Mouse (Mus musculus) forebrain, embryonic 11.5 days (tissue): ENCODE measurements around the gene Ifit1bl1. TPM values are rescaled to one million over a fixed set of nuclear protein-coding genes. Genes with fewer than 3 reads are reported as not detected.
"Not testable (repeated sequence)": the region's sequence is repeated elsewhere in the genome, so short reads cannot be mapped to it uniquely, and the experiment has no call there.

ENCODE experiments used
- ATAC-seq: fragments of 200-750 bp; cut with Nextera tagmentation; replicated peaks from 2 replicates; pipeline ENCODE4 v1.8.0; 2017; ENCODE audit warnings: moderate TSS enrichment; ENCODE audit not compliant: low FRiP score
- DNase-seq: peaks from one replicate; pipeline ENCODE4 v3.0.0-alpha.2; 2017; ENCODE audit warnings: low spot score
- H3K27ac ChIP-seq: fragments of 300-500 bp; sonication (generic); 2 replicates; pipeline ENCODE4 v1.5.1; 2014; ENCODE audit warnings: low read depth, low read length
- H3K27me3 ChIP-seq: fragments of 300-500 bp; sonication (generic); 2 replicates; pipeline ENCODE4 v1.6.1; 2014; ENCODE audit warnings: mild to moderate bottlenecking, low read length, mixed read lengths; ENCODE audit not compliant: control insufficient read depth, insufficient read depth
- H3K36me3 ChIP-seq: fragments of 300-500 bp; sonication (generic); 2 replicates; pipeline ENCODE4 v1.6.1; 2014; ENCODE audit warnings: mild to moderate bottlenecking, low read length, moderate library complexity, mixed read lengths; ENCODE audit not compliant: control insufficient read depth, insufficient read depth
- H3K4me1 ChIP-seq: fragments of 300-500 bp; sonication (generic); replicated peaks from 2 replicates; pipeline ENCODE4 v1.6.1; 2014; ENCODE audit warnings: low read length, mixed read lengths; ENCODE audit not compliant: control insufficient read depth, insufficient read depth
- H3K4me2 ChIP-seq: fragments of 300-500 bp; sonication (generic); 2 replicates; pipeline ENCODE4 v1.6.1; 2014; ENCODE audit warnings: low read depth, mild to moderate bottlenecking, low read length, moderate library complexity, mixed read lengths; ENCODE audit not compliant: severe bottlenecking
- H3K4me3 ChIP-seq: fragments of 300-500 bp; sonication (generic); 2 replicates; pipeline ENCODE4 v1.5.1; 2014; ENCODE audit warnings: low read depth, low read length
- H3K9ac ChIP-seq: fragments of 300-500 bp; sonication (generic); 2 replicates; pipeline ENCODE4 v1.6.1; 2014; ENCODE audit warnings: low read length
- H3K9me3 ChIP-seq: fragments of 300-500 bp; sonication (generic); 2 replicates; pipeline ENCODE4 v1.6.1; 2016; ENCODE audit warnings: low read length, mixed read lengths; ENCODE audit not compliant: control insufficient read depth
- WGBS: fragments of 180-500 bp; shearing (Covaris S2); extraction: QIAGEN DNeasy Blood & Tissue Kit; methylation state at CpG from one replicate; pipeline ENCODE4 v1.1.7; 2014; 5-methylcytosine and 5-hydroxymethylcytosine counted together
- polyA plus RNA-seq: library from polyadenylated mRNA; unstranded; fragments of >200 nt; fragmentation: Nextera tagmentation; extraction: Ambion mirVana; gene quantifications from 2 replicates; pipeline ENCODE4 v1.2.1, GENCODE M21; 2014

The Ifit1bl1 gene
- polyA plus RNA-seq, 1 experiment from 2014 or later, result 0.08 TPM

GRCm38 (mm10) chr19:34599250-34599649 lies 2.5 kb downstream of the Ifit1bl1 start:
- not testable (repeated sequence) for H3K9me3 ChIP-seq, H3K27ac ChIP-seq, H3K4me2 ChIP-seq, H3K27me3 ChIP-seq, DNase-seq, ATAC-seq, H3K9ac ChIP-seq, H3K4me1 ChIP-seq, H3K4me3 ChIP-seq, H3K36me3 ChIP-seq

GRCm38 (mm10) chr19:34598341-34598740 lies 3.4 kb downstream of the Ifit1bl1 start:
- no peak overlapping the region for H3K27ac ChIP-seq
- DNase-seq, result no peak
- H3K9me3 ChIP-seq, result no peaks in the 10 kb centered on the region
- WGBS, result 87% methylated on average over 2 of the region's 2 CpGs
- no peak for ATAC-seq
- H3K4me2 ChIP-seq, result no peak overlapping the region
- no peak overlapping the region for H3K4me3 ChIP-seq
- no peaks in the 10 kb centered on the region for H3K27me3 ChIP-seq
- H3K4me1 ChIP-seq, result no peaks in the 10 kb centered on the region
- no peaks in the 10 kb centered on the region for H3K36me3 ChIP-seq
- H3K9ac ChIP-seq, result no peak overlapping the region

GRCm38 (mm10) chr19:34596811-34597210 lies 4.9 kb downstream of the Ifit1bl1 start:
- Histone ChIP-seq H3K4me2 (no peak overlapping the region), H3K27ac (no peak overlapping the region), H3K9me3 (no peaks in the 10 kb centered on the region), H3K27me3 (no peaks in the 10 kb centered on the region), H3K36me3 (no peaks in the 10 kb centered on the region), H3K9ac (no peak overlapping the region), H3K4me3 (no peak overlapping the region), H3K4me1 (no peaks in the 10 kb centered on the region)
- ATAC-seq, result no peak
- no peak for DNase-seq

- not testable (repeated sequence) for H3K4me1 ChIP-seq, H3K9ac ChIP-seq, H3K27ac ChIP-seq, H3K9me3 ChIP-seq, ATAC-seq, H3K4me3 ChIP-seq, H3K36me3 ChIP-seq, H3K4me2 ChIP-seq, H3K27me3 ChIP-seq, DNase-seq
- WGBS, result 82% methylated on average over 3 of the region's 3 CpGs
Measured at GRCm38 (mm10) chr19:34594523-34594922, 7.2 kb downstream of the Ifit1bl1 start.

- no peak overlapping the region for H3K4me2 ChIP-seq
- no peak overlapping the region for H3K4me3 ChIP-seq
- no peak overlapping the region for H3K9ac ChIP-seq
- no peaks in the 10 kb centered on the region for H3K27me3 ChIP-seq
- H3K4me1 ChIP-seq, result no peaks in the 10 kb centered on the region
- no peak overlapping the region for H3K27ac ChIP-seq
- ATAC-seq (no peak), DNase-seq (no peak)
- 91% methylated on average over 2 of the region's 2 CpGs for WGBS
- H3K9me3 ChIP-seq, result no peaks in the 10 kb centered on the region
- H3K36me3 ChIP-seq, result no peaks in the 10 kb centered on the region
Measured at GRCm38 (mm10) chr19:34593456-34593855, 8.3 kb downstream of the Ifit1bl1 start.

GRCm38 (mm10) chr19:34588959-34589358 lies 12.8 kb downstream of the Ifit1bl1 start:
- no peak overlapping the region for H3K27ac ChIP-seq
- H3K4me1 ChIP-seq, result no peaks in the 10 kb centered on the region
- H3K36me3 ChIP-seq, result no peaks in the 10 kb centered on the region
- no peak for DNase-seq
- no peaks in the 10 kb centered on the region for H3K27me3 ChIP-seq
- no peak overlapping the region for H3K4me2 ChIP-seq
- no peak overlapping the region for H3K9ac ChIP-seq
- no peak overlapping the region for H3K4me3 ChIP-seq
- ATAC-seq, result no peak
- H3K9me3 ChIP-seq, result no peaks in the 10 kb centered on the region

- H3K4me2 ChIP-seq, H3K27me3 ChIP-seq, ATAC-seq, H3K27ac ChIP-seq, H3K9me3 ChIP-seq, H3K9ac ChIP-seq, H3K36me3 ChIP-seq, DNase-seq, H3K4me3 ChIP-seq, H3K4me1 ChIP-seq: not testable (repeated sequence)
- 84% methylated on average over 6 of the region's 12 CpGs for WGBS
Measured at GRCm38 (mm10) chr19:34587898-34588692, 13.7 kb downstream of the Ifit1bl1 start.

- H3K36me3 ChIP-seq, H3K27ac ChIP-seq, DNase-seq, H3K9ac ChIP-seq, H3K27me3 ChIP-seq, H3K4me1 ChIP-seq, ATAC-seq, H3K4me2 ChIP-seq, H3K4me3 ChIP-seq, H3K9me3 ChIP-seq: not testable (repeated sequence)
- WGBS, result 82% methylated on average over 5 of the region's 5 CpGs
Measured at GRCm38 (mm10) chr19:34585740-34586458, 15.9 kb downstream of the Ifit1bl1 start.
